Mouse (Mus musculus): ENCODE data around the gene Cdc42bpa. TPM values are rescaled to one million over a fixed set of nuclear protein-coding genes. Genes with fewer than 3 reads are reported as not detected.

The Cdc42bpa gene
- polyA plus RNA-seq, 1 experiment, result 6.6 TPM

DNA sequence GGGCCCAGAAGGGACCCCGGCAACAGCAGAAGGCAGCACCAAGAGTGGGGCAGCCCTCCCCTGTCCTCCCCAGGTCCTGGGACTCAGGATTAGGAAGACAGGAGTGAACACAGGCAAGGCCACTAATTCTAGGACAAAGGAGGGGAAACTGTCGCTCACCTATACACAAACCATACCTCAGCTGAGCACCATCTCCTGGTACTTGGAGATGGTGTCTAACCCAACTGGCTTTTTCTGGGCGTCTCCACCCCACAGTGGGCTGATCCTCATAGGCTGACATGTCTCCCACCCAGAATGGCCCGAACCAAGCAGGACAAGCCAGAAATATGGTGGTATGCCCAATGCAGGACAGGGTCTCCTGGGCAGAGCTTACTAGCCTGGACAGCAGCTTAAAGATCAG, 212.3 kb downstream of the Cdc42bpa start:
- TF ChIP-seq POLR2A (IDR thresholded peaks at IDR 0.05; ENCODE audit: low read depth, low read length), result no peak
- no peak for TF ChIP-seq CTCF (IDR thresholded peaks at IDR 0.05; ENCODE audit: extremely low read depth, insufficient read length, insufficient replicate concordance, low read depth, low read length)
- Histone ChIP-seq H3K4me3 (ENCODE audit: low read depth, low read length) (no peak overlapping the region), H3K36me3 (ENCODE audit: control insufficient read depth, insufficient read depth, low read length) (peaks cover 28% of the 10 kb centered on the region), H3K4me1 (ENCODE audit: control insufficient read depth, insufficient read depth, insufficient read length, low read length) (peaks cover 13% of the 10 kb centered on the region), H3K27ac (ENCODE audit: insufficient read depth, low read depth, low read length) (no peak overlapping the region), H3K27me3 (ENCODE audit: control insufficient read depth, insufficient read depth, low read length) (no peaks in the 10 kb centered on the region)
- 93% methylated on average over 4 of the region's 4 CpGs for WGBS

DNA sequence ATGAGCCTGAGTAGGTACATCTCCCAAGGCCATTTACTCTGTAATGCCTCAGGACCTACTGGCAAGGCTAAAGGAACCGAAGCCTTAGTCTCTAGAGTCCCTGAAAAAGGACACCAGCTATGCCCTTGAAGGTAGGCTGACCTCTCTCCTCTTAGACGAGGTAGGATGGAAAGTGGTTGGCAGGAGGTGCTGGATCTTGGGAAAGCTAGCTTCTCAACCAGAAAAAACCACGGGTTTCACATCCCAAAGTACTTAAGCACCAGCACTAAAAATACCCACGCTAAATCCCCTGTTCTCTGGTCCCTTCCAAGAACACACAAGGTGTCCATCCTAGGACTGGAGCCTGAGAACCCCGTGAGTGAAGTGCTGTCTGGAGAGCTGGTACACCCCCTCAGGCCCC, 212.7 kb downstream of the Cdc42bpa start:
- H3K27me3 ChIP-seq (ENCODE audit: control insufficient read depth, insufficient read depth, low read length), result no peaks in the 10 kb centered on the region
- H3K27ac ChIP-seq (ENCODE audit: insufficient read depth, low read depth, low read length), result no peak overlapping the region
- WGBS, result 80% methylated on average over 5 of the region's 5 CpGs
- H3K36me3 ChIP-seq (ENCODE audit: control insufficient read depth, insufficient read depth, low read length), result peaks cover 25% of the 10 kb centered on the region
- no peak for TF ChIP-seq CTCF (IDR thresholded peaks at IDR 0.05; ENCODE audit: extremely low read depth, insufficient read length, insufficient replicate concordance, low read depth, low read length)
- no peak for TF ChIP-seq POLR2A (IDR thresholded peaks at IDR 0.05; ENCODE audit: low read depth, low read length)
- H3K4me3 ChIP-seq (ENCODE audit: low read depth, low read length), result no peak overlapping the region
- H3K4me1 ChIP-seq (ENCODE audit: control insufficient read depth, insufficient read depth, insufficient read length, low read length), result peaks cover 17% of the 10 kb centered on the region

DNA sequence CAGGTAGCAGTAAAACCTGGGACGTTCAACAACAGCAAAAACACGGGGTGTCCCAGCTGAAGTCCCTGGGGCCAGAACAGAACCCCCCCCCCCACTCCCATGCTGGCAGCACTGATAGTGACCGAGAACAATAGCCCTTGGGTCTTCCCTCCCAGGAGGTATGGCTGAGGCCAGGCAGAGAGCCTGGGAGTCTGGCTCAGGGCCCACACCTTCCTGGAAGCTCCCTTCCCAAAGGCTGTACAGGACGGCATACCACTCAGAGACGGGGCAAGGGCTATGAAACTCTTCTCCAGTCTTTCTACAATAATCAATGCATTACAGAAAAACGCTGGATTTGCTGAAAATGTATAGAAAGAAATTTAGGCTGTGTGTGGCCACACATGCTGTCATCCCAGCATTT, 214.4 kb downstream of the Cdc42bpa start:
- no peaks in the 10 kb centered on the region for H3K27me3 ChIP-seq (ENCODE audit: control insufficient read depth, insufficient read depth, low read length)
- TF ChIP-seq CTCF (IDR thresholded peaks at IDR 0.05; ENCODE audit: extremely low read depth, insufficient read length, insufficient replicate concordance, low read depth, low read length) (no peak), POLR2A (IDR thresholded peaks at IDR 0.05; ENCODE audit: low read depth, low read length) (no peak)
- peaks cover 21% of the 10 kb centered on the region for H3K4me1 ChIP-seq (ENCODE audit: control insufficient read depth, insufficient read depth, insufficient read length, low read length)
- no peak overlapping the region for H3K27ac ChIP-seq (ENCODE audit: insufficient read depth, low read depth, low read length)
- no peak overlapping the region for H3K4me3 ChIP-seq (ENCODE audit: low read depth, low read length)
- 67% methylated on average over 6 of the region's 6 CpGs for WGBS
- H3K36me3 ChIP-seq (ENCODE audit: control insufficient read depth, insufficient read depth, low read length), result peaks cover 14% of the 10 kb centered on the region

DNA sequence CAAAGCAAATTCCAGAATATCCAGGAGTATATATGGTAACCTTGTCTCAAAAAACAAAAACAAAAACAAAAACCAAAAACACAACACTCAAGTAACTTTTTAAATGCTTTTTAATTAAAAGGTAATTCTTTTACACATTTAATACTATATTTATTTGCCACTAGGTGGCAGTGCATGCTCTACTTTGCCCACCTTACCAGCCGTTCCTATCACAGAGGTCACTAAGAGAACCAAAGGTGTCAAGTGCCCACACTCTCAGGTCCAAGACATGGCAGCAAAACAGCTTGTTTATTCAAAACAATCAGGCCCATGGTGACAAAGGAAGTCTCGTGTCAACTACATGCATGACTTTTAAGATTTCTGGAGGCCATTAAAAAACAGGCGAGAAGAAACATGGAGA, 214.9 kb downstream of the Cdc42bpa start:
- Histone ChIP-seq H3K27ac (ENCODE audit: insufficient read depth, low read depth, low read length) (peak overlapping the region; percentile 48; the same call in 1 of the 2 replicates), H3K36me3 (ENCODE audit: control insufficient read depth, insufficient read depth, low read length) (peaks cover 10% of the 10 kb centered on the region), H3K27me3 (ENCODE audit: control insufficient read depth, insufficient read depth, low read length) (no peaks in the 10 kb centered on the region), H3K4me1 (ENCODE audit: control insufficient read depth, insufficient read depth, insufficient read length, low read length) (peaks cover 21% of the 10 kb centered on the region), H3K4me3 (ENCODE audit: low read depth, low read length) (no peak overlapping the region)
- peak; percentile 28; the same call in 1 of the 2 replicates for TF ChIP-seq CTCF (IDR thresholded peaks at IDR 0.05; ENCODE audit: extremely low read depth, insufficient read length, insufficient replicate concordance, low read depth, low read length)
- no peak for TF ChIP-seq POLR2A (IDR thresholded peaks at IDR 0.05; ENCODE audit: low read depth, low read length)
- WGBS, result 20% methylated on average over 3 of the region's 3 CpGs

DNA sequence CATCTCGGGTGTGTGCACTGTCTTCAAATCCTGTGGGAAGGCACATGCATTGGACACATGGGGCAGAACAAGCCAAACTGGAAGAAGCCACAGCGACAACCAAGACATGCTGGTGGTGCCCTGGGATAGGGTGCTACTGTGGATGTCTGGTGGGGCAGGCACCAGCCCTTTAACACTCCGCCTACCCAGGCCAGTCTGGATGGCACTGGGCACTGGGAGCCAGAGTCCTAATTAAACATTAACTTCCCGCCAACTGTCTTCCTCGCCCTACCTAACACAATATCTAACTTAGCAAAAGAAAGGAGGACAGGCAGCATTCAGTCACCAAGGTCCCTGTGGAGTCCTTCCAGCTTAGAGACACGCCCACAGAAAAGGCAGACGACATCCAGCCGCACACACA, 215.4 kb downstream of the Cdc42bpa start:
- Histone ChIP-seq H3K4me1 (ENCODE audit: control insufficient read depth, insufficient read depth, insufficient read length, low read length) (peaks cover 21% of the 10 kb centered on the region), H3K4me3 (ENCODE audit: low read depth, low read length) (no peak overlapping the region), H3K36me3 (ENCODE audit: control insufficient read depth, insufficient read depth, low read length) (peaks cover 9% of the 10 kb centered on the region), H3K27ac (ENCODE audit: insufficient read depth, low read depth, low read length) (peak overlapping the region; percentile 50), H3K27me3 (ENCODE audit: control insufficient read depth, insufficient read depth, low read length) (no peaks in the 10 kb centered on the region)
- WGBS, result 19% methylated on average over 8 of the region's 8 CpGs
- TF ChIP-seq CTCF (IDR thresholded peaks at IDR 0.05; ENCODE audit: extremely low read depth, insufficient read length, insufficient replicate concordance, low read depth, low read length), result no peak
- no peak for TF ChIP-seq POLR2A (IDR thresholded peaks at IDR 0.05; ENCODE audit: low read depth, low read length)

DNA sequence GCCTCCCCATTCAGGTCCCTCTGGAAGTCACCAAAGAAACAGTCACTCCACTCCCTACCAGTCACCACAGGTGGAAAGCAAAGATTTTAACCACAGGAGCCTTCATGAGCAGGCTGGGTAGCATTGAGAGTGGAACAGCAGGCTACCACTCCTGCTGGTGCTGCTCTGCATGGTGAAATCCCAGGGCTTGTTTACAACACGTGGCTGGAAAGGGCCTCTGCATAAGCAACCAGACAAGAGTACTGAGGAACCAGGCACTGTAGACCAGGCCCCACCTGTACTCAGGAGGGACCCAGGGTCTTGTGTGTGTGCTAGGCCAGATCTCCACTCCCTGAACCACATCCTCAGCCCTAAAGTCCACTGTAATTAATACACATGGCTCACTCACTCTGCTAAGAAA, 216.5 kb downstream of the Cdc42bpa start:
- TF ChIP-seq POLR2A (IDR thresholded peaks at IDR 0.05; ENCODE audit: low read depth, low read length) (no peak), CTCF (IDR thresholded peaks at IDR 0.05; ENCODE audit: extremely low read depth, insufficient read length, insufficient replicate concordance, low read depth, low read length) (no peak)
- Histone ChIP-seq H3K4me3 (ENCODE audit: low read depth, low read length) (no peak overlapping the region), H3K4me1 (ENCODE audit: control insufficient read depth, insufficient read depth, insufficient read length, low read length) (peaks cover 27% of the 10 kb centered on the region), H3K27me3 (ENCODE audit: control insufficient read depth, insufficient read depth, low read length) (no peaks in the 10 kb centered on the region), H3K36me3 (ENCODE audit: control insufficient read depth, insufficient read depth, low read length) (peaks cover 5% of the 10 kb centered on the region; the same call in 1 of the 2 replicates), H3K27ac (ENCODE audit: insufficient read depth, low read depth, low read length) (peak overlapping the region; percentile 50)
- WGBS, result 10% methylated on average over 1 of the region's 1 CpGs

DNA sequence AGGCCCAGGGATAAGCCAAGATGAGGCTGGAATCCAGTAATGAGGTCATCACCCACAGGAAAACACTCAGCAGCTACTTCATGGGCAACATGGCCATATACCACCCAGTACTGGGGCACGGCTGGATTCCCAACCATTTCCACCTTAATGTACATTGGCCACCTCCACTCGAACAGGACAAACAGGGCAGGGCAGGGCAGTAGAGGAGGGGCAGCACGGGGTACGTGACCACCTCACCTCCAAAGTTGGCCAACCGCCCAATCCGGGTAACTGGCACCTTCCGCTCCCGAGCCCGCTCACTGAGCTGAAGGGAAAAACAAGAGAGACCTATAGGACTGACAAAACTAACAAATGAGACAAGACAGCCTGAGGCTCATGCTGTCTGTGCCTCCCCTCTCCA, 218.1 kb downstream of the Cdc42bpa start:
- Histone ChIP-seq H3K36me3 (ENCODE audit: control insufficient read depth, insufficient read depth, low read length) (0 out of 2 replicates have a peak, but pooled peaks cover 2% of the 10 kb centered on the region), H3K4me3 (ENCODE audit: low read depth, low read length) (no peak overlapping the region), H3K27me3 (ENCODE audit: control insufficient read depth, insufficient read depth, low read length) (no peaks in the 10 kb centered on the region), H3K4me1 (ENCODE audit: control insufficient read depth, insufficient read depth, insufficient read length, low read length) (peaks cover 40% of the 10 kb centered on the region), H3K27ac (ENCODE audit: insufficient read depth, low read depth, low read length) (0 out of 2 replicates have a peak overlapping the region, but pooled peaks have one; percentile 4)
- 48% methylated on average over 9 of the region's 9 CpGs for WGBS
- TF ChIP-seq CTCF (IDR thresholded peaks at IDR 0.05; ENCODE audit: extremely low read depth, insufficient read length, insufficient replicate concordance, low read depth, low read length), result no peak
- no peak for TF ChIP-seq POLR2A (IDR thresholded peaks at IDR 0.05; ENCODE audit: low read depth, low read length)
